Mouse (Mus musculus): ENCODE measurements at regions not wholly inside any gene's neighbourhood (a gene's known extent, or its start where the extent isn't known, plus 50 kb on each side); places are given as distances from the start of the nearest gene placed in this dataset.
"Not testable (repeated sequence)": the region's sequence is repeated elsewhere in the genome, so short reads cannot be mapped to it uniquely, and the experiment has no call there.

DNA sequence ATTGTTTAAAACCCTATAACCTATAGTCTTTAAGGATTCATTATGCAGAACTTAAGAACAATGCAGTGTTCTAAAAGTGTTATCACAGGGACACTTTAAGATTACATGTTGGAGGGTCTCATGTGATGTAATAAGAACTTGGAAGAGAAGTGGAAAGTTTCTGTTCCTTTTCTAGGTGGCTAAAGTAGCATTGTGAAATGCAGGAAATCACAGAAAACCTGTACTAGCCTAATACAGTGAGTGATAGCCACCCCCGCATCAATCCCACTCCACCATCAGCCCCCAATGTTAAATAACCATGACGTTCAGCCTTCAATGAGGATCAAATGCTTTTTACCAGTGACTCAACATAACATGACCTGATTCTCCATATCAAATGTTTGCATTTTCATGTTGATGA, 147.4 kb upstream of the Palmd start:
- DNase-seq, result no peak

DNA sequence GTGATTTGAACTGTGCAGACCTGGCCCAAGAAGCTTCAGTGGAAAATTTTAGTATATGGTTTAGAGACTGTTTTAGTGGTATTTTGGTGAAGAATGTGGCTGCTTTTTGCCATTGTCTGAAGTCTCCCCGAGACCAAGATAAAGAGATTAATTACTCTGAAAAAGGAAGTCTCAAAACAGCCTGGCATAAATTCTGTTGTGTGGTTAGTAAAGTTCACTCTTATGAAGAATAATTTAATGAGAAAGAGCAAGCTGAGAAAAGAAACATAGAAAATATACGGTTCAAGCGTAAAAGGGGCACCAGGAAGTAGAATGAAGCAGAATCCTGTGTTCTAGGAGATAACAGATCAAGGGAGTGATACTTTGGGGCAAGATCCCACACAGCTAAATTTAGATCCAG, 144.0 kb upstream of the Palmd start:
- no peak for DNase-seq

DNA sequence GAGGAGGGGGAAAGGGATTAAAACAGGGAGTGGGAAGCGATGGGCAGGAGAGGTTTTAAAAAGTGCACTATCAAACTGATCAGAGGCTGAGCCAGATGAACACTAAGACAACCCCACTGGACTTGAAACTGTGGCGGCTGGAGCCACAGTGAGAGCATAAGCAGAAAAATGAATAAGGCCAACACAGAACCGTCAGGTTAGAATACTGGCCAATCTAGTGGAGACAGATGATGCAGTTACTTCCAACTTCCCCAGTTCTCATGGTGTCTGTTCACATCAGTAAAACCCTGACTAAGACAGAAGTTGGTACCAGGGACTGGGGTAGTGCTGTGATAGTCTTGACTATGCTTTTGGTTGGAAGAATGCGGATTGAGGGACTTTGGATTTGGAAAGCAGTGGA, 143.5 kb upstream of the Palmd start:
- no peak for DNase-seq

DNA sequence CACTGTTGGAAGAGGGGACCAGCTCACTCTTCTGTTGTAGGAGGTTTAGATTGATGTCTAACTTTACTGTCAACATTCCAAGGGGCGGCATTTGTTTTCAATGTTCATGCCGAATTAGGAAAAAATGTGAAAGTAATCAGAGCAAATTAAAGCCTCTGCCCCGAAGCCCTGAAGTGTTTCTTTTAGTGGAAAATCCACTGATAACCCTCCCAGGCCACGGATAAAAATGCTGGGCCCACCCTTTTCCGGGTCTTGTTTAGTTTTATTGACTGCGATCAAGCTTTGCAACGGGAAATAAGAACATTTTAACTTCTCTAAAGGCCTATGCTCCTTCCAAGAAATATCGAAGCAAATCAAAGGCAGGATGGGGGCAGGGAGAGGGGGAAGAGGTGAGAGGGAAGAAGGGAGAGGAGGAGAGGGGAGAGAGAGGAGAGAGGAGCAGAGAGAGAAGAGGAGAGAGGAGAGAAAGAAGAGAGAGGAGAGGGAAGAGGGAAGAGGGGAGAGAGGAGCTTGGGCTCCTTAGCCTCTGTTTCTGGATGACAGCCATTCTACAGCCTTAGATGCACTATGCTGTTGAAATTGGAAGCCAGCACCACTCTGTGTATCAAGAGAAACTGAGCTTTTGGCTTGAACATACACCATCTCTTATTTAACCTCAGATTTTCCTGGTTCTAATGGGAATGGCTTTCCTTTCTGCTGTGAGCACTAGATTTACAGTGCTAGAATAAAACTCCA, 140.3 kb upstream of the Palmd start:
- DNase-seq, result no peak

DNA sequence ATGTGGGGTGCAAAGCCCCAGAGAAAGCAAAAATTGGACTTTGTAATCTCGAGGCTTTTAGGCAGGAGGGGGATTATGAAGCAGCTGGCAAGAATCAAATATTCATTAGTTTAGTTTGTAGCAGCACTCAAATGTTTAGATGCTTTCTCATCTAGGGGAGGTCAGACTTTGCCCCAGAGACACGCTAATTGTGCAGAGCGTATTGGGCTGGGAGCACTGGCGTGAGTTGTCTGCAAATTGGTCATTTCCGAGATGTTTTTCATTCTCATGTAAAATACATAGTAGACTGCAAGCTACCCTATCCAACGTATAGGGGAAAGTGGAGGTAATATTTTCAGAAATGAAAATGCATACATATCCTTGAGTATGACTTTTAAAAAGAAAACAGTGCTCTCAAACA, 139.2 kb upstream of the Palmd start:
- no peak for DNase-seq

DNA sequence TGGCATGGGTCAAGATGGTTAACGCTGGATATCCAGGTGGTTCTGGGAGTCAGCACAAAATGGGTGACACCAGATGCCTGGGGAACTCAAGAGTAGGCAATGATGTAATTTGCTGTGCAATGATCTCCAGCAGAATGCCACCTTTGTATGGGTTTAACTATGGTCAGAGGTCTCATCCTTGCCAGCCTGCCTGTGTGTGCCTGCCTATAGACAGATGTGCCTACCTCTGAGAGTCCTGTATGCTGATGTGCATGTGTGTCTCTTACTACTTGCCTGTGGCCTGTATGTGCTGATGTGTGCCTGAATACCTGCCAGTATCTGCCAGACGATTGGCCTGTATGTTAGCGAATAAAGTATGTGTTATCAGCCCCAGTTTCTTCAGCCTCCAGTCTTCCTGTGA, 138.6 kb upstream of the Palmd start:
- DNase-seq, result no peak

DNA sequence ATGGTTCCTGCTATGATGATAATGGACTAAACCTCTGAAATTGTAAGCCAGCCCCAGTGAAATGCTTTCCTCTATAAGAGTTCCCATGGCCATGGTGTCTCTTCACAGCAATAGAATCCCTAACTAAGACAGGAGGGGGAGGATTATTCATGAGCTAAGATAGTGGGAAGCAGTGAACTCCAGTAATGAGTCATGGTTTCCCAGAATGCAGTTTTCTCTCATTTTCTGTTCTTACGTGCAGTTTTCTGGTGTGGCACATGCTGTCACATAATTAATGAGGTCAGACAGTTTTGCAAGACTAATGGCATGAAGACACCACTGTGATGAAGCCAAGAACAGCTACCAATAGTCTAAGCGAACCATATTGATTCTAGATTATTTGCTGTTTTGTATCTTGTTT, 118.9 kb upstream of the Palmd start:
- no peak for DNase-seq

DNA sequence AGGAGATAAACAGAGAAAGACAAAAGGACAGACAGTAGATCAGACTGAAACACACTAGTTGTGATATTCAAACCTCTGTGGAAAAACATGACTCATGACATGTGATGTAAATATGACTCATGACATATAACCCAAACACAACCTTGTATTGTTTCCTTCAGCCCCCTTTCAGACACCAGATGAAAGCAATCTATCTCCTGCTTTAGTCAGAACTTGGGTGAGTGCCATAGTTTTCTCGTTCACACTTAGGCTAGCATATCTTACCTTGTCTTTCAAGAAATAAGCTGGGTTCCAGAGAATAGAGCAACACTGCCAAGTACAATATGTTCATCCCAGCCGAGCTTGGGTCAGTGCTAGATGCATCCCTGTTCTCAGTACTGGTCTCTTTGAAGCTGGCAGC, 107.9 kb upstream of the Palmd start:
- DNase-seq, result peak; percentile 42

DNA sequence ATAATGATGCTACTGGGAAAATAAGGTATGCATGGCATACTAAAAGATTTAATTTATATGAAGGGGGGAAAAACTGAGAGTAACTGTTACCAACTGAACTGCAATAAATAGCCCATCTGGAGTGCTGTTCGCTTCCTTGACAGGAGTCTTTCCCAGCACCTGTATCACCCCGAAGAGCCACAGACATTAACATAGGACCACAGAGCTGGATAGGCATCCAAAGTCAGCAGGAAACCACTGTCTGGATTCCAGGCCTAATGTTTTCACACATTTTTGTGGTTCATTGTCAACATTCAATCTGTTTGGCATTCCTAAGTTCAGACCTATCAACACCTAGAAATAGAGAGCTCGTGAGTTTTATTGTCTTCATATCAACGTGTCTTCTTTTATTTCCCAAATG, 104.6 kb upstream of the Palmd start:
- DNase-seq, result no peak

DNA sequence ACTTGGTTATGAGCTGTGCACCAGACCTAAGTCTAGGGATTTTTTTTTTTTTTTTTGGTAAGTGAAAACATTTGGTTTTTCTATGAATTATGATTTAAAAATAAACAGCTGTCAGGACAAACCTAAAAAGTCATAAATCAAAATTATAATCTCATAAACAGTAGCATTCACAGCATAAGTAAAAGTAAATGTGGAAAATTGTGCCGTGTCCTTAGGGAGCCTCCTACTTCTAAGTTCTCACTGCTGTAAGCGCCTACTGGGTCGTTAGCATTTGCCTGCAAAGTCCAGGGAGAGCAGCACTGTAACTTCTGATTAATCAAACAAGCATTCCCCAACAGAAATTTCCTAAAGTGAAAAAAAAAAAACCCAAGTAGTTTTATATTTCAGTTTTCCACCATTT, 104.2 kb upstream of the Palmd start:
- DNase-seq, result no peak

DNA sequence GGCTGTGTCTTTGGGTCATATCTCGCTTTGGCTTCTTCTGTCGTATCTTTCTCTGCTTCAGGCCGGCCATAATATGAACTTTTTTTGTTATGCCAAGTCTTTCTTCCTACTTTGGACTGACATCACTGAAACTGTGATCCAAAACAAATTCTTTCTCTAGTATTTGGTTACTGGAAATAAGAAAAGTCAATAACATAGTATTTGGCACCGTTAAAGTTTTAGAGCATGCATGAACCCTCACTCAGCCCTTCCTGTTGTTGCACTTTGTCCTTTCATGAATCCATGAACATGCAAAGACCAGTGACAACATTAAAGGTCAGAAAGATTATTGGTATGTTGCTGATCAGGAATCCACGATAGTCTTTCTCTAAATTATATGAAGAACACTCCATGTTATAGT, 103.1 kb upstream of the Palmd start:
- no peak for DNase-seq

DNA sequence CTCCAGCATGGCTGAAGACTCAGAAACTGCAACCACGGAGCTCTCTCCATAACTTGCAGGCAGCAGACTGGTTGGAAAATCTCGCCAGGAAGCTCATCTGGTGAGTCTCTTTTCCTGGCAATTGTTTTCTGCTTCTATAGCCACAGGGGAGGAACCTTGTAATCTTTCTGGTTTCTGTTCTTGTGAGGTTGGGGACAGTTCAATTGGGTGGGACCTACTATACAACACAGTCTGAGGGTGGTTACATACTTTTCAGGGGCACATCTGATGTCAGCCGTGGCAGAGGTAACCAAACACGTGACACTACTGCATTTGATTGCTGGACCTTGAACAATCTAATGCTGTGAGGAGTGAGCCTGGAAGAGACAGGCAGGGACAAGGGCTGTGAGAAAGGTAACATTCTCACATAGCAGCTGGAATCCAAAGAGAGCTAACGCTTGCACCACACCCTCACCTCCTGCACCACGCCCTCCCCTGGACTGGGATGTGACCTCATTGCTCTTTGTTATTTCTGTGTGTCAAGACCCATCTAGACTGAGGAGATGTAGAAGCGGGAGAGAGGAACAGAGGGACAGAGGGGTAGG, 98.8 kb upstream of the Palmd start:
- no peak for DNase-seq

DNA sequence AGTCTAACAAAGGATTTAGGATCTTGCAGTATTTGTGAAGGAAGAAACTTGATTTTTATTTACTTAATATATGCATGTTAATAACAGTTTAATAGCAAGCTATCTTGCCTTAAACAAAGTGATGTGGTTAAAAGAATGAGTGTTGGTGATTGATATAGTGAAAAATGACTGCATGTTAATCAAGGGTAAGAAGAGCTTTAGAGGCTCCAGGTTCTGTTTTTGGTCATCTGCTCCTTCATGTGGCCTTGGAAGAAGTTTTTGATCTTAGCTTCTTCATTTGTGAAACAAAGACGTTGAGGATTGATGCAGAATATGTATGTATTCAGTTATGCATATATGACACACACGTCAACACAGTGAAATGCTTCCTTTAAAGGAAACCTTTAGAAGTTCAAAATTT, 97.1 kb upstream of the Palmd start:
- no peak for DNase-seq

DNA sequence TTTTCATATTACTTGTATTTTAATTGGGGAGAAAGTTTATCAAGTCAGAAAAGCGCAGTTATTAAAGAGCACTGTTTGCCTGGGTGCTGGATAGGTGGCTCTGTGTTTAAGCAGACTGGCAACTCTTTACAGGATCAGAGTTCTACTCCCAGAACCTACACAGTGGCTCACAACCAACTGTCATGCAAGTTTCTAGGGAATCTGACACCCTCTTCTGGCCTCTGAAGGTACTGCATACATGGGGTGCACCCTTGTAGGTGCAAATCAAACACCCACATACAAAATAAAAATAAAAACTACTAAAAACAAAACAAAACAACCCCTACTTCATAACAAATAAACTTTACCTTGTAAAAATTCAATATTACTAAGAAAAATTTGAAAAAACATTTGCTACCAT, 93.0 kb upstream of the Palmd start:
- DNase-seq, result peak; percentile 73

DNA sequence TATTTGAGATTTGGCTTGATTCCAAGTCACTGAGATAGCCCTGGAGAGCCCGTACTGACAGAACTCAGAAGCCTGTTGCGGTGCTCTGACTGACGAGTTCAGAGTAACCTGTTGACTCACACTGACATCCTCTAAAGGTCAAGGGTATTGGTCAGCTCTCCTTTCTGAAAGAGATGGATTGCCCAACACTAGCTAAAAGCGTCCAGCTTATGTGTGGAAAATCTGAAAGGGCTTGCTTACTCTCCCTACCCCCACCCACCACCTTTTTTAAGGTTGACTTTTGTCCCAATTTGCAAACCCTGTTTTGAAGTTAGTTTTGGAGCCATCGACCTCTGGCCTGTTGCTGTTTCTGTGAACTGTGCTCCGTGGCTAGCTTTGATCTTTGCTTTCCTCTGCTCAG, 92.4 kb upstream of the Palmd start:
- peak; percentile 53 for DNase-seq

DNA sequence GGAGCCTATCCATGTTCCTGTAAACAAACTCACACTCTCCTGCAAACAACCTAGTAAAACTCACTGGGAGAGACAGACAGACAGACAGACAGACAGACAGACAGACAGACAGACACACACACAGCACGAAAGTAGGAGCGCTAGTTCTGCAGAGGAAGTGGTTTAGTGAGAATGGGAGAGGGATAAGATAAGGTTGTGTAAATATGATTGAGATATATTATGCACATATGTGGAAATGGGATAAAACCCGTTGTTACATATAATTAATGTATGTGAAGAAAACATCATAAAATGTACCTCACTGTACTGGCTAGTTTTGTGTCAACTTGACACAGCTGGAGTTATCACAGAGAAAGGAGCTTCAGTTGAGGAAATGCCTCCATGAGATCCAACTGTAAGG, 85.9 kb upstream of the Palmd start:
- not testable (repeated sequence) for DNase-seq

DNA sequence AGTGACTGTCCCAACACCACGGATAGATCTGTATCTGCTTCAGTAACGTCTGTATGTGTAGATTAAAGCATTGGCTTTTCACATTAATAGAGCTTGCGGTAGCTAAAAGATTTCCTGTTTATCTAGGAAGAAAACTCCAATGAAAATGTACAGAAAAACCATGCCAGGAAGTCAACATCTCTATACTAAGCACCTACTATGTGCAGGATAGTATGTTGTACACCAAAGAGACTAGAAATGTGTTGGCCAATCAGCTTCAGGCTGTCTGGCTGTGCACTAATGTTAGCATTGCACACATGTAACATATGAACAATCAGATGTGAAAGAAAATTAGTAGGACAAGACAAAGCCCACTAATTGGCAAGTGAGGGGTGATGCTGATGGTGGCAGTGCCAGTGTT, 82.6 kb upstream of the Palmd start:
- no peak for DNase-seq

DNA sequence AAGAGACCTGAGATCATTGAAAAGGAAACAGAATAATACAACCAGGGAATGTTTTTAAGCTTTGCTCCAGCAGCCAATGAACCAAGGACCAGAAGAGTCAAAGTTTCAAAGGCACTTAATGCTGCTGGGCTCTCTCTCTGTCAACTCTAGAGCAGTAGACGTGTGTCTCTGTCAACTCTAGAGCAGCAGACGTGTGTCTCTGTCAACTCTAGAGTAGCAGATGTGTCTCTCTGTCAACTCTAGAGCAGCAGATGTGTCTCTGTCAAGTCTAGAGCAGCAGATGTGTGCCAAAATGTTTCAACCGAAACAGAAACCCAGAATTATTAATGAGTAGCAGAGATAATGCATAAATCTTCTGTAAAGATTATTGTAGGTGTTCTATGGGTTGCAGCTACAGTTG, 82.1 kb upstream of the Palmd start:
- DNase-seq, result no peak

DNA sequence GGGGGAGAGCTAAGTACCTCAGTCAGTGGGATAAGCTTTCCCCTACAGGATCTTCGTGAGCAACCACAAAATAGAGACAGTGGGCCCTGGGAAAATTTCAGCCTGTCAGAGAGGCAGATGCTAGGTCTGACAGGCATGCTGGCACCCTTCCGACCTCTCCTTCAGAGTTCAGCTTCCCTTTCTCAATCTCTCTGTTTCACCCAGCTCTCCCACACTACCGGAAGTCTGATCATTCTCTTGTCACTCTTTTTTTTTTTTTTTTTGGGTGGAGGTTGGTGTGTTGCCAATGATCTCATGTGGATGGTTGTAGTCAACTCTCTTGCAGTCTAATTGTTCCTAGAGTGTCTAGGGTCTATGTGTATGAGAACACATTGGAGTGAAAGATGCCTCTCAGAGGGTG, 80.6 kb upstream of the Palmd start:
- DNase-seq, result no peak

DNA sequence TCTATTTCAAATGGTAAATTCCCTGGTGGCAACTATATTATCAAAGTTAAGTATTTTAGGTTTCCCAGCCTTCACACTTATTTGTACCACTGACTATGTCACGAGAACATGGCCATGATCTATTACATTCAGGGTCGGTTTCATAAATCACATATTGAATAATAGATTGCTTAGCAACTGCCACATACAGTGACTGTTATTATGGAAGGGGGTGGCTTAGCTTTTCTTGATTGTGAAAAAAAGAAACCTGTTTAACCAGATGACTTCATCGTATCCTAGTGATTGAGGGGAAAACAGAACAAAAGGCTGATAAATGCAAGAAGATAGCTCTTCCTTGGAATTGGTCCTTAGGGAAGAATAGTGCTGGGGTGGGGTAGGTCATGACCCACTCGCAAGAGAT, 76.0 kb upstream of the Palmd start:
- DNase-seq, result no peak

DNA sequence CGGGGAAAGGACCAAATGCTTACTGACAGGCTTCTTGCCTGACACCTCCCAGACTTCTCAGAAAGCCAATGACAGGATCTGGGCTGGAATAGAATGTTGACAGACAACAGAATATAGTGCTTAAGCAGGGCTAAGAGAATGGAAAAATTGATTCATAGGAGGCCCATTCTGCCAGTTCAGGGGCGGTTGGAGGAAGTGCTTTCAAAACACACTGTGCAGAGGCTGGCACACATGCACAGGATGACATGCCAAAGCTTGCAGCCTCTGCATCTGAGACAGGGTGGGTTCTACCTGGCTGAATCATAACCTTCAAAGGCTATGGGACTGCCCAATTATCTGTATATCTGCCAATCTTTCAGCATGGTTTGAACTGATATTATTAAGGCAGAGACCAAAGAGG, 75.5 kb upstream of the Palmd start:
- peak; percentile 14 for DNase-seq

DNA sequence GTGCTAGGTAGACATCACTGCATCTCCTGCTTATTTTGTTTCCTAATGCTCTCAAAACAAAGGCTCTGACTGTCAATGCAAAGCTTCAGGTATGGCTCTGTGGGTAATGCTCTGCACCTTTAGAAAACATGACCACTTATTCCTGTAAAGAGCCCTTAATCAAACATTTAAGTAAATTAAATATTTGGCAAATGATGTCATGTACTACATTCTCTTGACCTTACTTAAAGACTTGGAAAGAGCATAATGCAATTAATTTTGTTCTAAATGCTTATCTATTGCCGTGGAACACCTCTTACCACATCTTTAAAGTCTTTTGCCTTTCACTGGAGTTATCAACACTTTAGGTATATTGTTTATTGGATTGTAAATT, 70.1 kb upstream of the Palmd start:
- DNase-seq, result no peak

DNA sequence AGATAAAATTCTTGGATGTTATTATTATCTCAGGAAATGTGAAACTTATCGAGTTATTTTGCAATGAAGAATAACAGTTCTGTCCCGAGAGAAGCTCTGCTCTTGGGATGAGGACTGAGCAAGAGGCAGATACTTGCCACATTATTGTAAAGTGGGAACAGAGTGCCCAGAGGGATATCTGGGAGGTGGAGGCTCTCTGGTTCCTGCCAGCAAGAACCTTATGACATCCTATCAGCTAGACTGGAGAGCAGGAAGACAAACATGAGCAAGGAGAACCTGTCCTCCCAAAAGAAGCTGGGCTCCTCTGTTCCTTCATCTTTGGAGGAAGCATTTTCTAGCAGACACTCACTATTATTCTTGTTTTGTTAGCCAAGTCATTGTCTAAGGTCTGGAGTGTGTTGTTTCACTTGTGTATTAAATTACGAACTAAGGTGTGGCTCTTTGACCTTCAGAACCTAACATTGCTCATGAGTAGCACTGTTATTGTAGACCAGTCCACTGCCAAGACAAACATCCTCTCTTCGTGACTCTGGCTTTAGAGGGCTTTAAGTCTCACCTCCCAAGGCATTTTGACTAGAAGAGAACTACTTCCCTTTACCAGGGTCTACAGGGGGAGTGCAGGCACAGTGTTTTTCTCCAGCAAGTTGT, 69.6 kb upstream of the Palmd start:
- no peak for DNase-seq
